Mouse (Mus musculus): ENCODE data around the gene Gsto2.

The Gsto2 gene

GRCm38 (mm10) chr19:47918455-47919101 lies 53.2 kb downstream of the Gsto2 start:
- no peak for DNase-seq (ENCODE audit: extremely low spot score, low spot score)

GRCm38 (mm10) chr19:47919126-47919965 lies 54.0 kb downstream of the Gsto2 start, which contains the start of the genes Cfap43 and Itprip:
Gene Cfap43 (minus strand): TSS chr19:47919287.
Gene Itprip (minus strand): TSS chr19:47919299.
- DNase-seq (ENCODE audit: extremely low spot score, low spot score) = peak; percentile 88

- DNase-seq (ENCODE audit: extremely low spot score, low spot score) = no peak
Measured at GRCm38 (mm10) chr19:47919966-47920375, 54.6 kb downstream of the Gsto2 start.

- no peak for DNase-seq (ENCODE audit: extremely low spot score, low spot score)
Measured at GRCm38 (mm10) chr19:47925819-47926218, 60.5 kb downstream of the Gsto2 start.

GRCm38 (mm10) chr19:47927032-47927431 lies 61.7 kb downstream of the Gsto2 start:
- no peak for DNase-seq (ENCODE audit: extremely low spot score, low spot score)

- DNase-seq (ENCODE audit: extremely low spot score, low spot score) = no peak
Measured at GRCm38 (mm10) chr19:47929043-47929442, 63.7 kb downstream of the Gsto2 start.

GRCm38 (mm10) chr19:47931982-47932638 lies 66.8 kb downstream of the Gsto2 start:
- DNase-seq (ENCODE audit: extremely low spot score, low spot score) = peak; percentile 33

GRCm38 (mm10) chr19:47934146-47934545 lies 68.8 kb downstream of the Gsto2 start:
- no peak for DNase-seq (ENCODE audit: extremely low spot score, low spot score)

GRCm38 (mm10) chr19:47934636-47935238 lies 69.4 kb downstream of the Gsto2 start:
- no peak for DNase-seq (ENCODE audit: extremely low spot score, low spot score)

GRCm38 (mm10) chr19:47935530-47935929 lies 70.2 kb downstream of the Gsto2 start:
- DNase-seq (ENCODE audit: extremely low spot score, low spot score) = no peak
